Mouse (Mus musculus) myocyte (in vitro differentiated cells): ENCODE data around the gene Arid3c.

ENCODE experiments used
- CEBPB ChIP-seq: IDR thresholded peaks from 2 replicates; pipeline ENCODE4 v1.6.1; 2011; ENCODE audit warnings: mild to moderate bottlenecking, moderate library complexity; ENCODE audit not compliant: poor library complexity, insufficient read depth, severe bottlenecking
- E2F4 ChIP-seq: IDR thresholded peaks from one replicate; pipeline ENCODE4 v1.6.1; 2011; ENCODE audit warnings: mild to moderate bottlenecking, control low read depth, moderate library complexity; ENCODE audit not compliant: insufficient read depth
- MAX ChIP-seq: IDR thresholded peaks from one replicate; pipeline ENCODE4 v1.6.1; 2011; ENCODE audit warnings: low read depth, mild to moderate bottlenecking, control low read depth
- MYOD1 ChIP-seq, 3 experiments: IDR thresholded peaks; one replicate each; pipeline ENCODE4 v1.6.1; 2011; ENCODE audit warnings: control low read depth in 2 of 3, low read depth in 2 of 3, mild to moderate bottlenecking in 2 of 3, moderate library complexity in 1 of 3; ENCODE audit not compliant: insufficient read length in 2 of 3, control insufficient read depth in 1 of 3
- MYOG ChIP-seq, 3 experiments: IDR thresholded peaks; one replicate each; pipeline ENCODE4 v1.6.1; 2011; ENCODE audit warnings: control low read depth in 2 of 3, low read depth in 2 of 3, mild to moderate bottlenecking in 2 of 3; ENCODE audit not compliant: insufficient read length in 2 of 3, control insufficient read depth in 1 of 3, insufficient read depth in 1 of 3
- POLR2A ChIP-seq: IDR thresholded peaks from one replicate; pipeline ENCODE4 v1.6.1; 2011; ENCODE audit warnings: low read depth, mild to moderate bottlenecking, control low read depth, moderate library complexity; ENCODE audit not compliant: insufficient read length
- POLR2AphosphoS2 ChIP-seq: IDR thresholded peaks from one replicate; pipeline ENCODE4 v1.6.1; 2011; ENCODE audit warnings: low read depth, control low read depth; ENCODE audit not compliant: insufficient read length
- REST ChIP-seq: IDR thresholded peaks from one replicate; pipeline ENCODE4 v1.6.1; 2011; ENCODE audit warnings: mild to moderate bottlenecking, control low read depth, moderate library complexity; ENCODE audit not compliant: insufficient read depth, insufficient read length
- SRF ChIP-seq: IDR thresholded peaks from one replicate; pipeline ENCODE4 v1.6.1; 2011; ENCODE audit warnings: low read depth; ENCODE audit not compliant: control insufficient read depth, insufficient read length
- TCF12 ChIP-seq: IDR thresholded peaks from one replicate; pipeline ENCODE4 v1.6.1; 2011; ENCODE audit warnings: mild to moderate bottlenecking, control low read depth; ENCODE audit not compliant: poor library complexity, insufficient read depth, severe bottlenecking
- TCF3 ChIP-seq: IDR thresholded peaks from one replicate; pipeline ENCODE4 v1.6.1; 2011; ENCODE audit warnings: low read depth, control low read depth; ENCODE audit not compliant: insufficient read length
- USF1 ChIP-seq: IDR thresholded peaks from one replicate; pipeline ENCODE4 v1.6.1; 2011; ENCODE audit warnings: low read depth, mild to moderate bottlenecking, control low read depth, moderate library complexity

DNA sequence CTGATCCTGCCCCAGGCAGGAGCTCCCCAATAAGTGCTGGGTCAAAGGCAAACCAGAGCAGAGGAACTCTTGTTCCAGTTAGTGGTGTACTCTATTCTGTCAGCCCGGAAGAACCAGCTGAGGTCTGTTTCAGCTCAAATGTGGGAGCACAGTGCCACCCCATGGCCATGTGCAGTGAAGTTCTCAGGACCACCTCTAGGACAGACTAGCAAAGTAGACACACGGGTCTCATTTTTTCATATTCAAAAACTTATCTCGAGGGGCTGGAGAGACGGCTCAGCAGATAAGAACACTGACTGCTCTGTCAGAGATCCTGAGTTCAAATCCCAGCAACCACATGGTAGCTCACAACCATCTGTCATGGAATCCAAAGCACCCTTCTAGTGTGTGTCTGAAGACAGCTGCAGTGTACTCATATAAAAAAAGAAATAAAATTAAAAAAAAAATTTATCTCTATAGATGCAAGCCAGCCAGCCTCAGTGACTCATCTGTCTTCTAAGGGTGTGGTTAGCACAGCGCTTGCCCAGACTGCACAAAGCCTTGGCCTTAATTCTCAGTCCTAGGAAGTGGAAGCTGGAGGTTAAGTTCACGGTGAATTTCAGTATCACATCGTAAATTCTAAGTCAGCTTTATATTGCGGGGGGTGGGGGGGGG is 6.8 kb upstream of the Arid3c start:
- TF ChIP-seq CEBPB = no peak
- TF ChIP-seq POLR2AphosphoS2 = peak; percentile 70
- TF ChIP-seq POLR2A = no peak
- TF ChIP-seq TCF3 = no peak
- TF ChIP-seq USF1 = no peak
- TF ChIP-seq MYOG (IDR thresholded peaks at IDR 0.05; ENCODE audit: control insufficient read depth in 1 of 3, insufficient read depth in 1 of 3, insufficient read length in 2 of 3, low read depth in 2 of 3) = peak in 1 of 3 experiments; percentile 8
- no peak for TF ChIP-seq MAX
- no peak for TF ChIP-seq MYOD1 (IDR thresholded peaks at IDR 0.05; ENCODE audit: control insufficient read depth in 1 of 3, insufficient read length in 2 of 3, low read depth in 2 of 3)
- TF ChIP-seq TCF12 = no peak
- TF ChIP-seq E2F4 = no peak
- TF ChIP-seq SRF = no peak
- TF ChIP-seq REST = no peak
